Mouse (Mus musculus) megakaryocyte, embryonic 14.5 days (primary cell): ENCODE measurements around the gene Actl7b.

Source experiments
- FLI1 ChIP-seq: IDR thresholded peaks from 2 replicates; pipeline ENCODE4 v1.6.1; 2012; ENCODE audit warnings: low read length, inconsistent platforms, mixed read lengths
- GATA1 ChIP-seq: IDR thresholded peaks from 3 replicates; pipeline ENCODE4 v1.6.1; 2012; ENCODE audit warnings: mixed read lengths, low read length, inconsistent platforms, borderline replicate concordance

GRCm38 (mm10) chr4:56698671-56699070 lies 42.6 kb downstream of the Actl7b start:
- TF ChIP-seq GATA1 (no peak), FLI1 (no peak)
